Mouse (Mus musculus): ENCODE measurements around the gene Fkbp4. TPM values are rescaled to one million over a fixed set of nuclear protein-coding genes. Genes with fewer than 3 reads are reported as not detected.

Fkbp4 gene
- polyA plus RNA-seq, 1 experiment from 2014 or later: 404 TPM

- 33% methylated on average over 2 of the region's 2 CpGs for WGBS
- ATAC-seq (ENCODE audit: low FRiP score, low read depth): no peak
- no peak overlapping the region for H3K27ac ChIP-seq
- H3K9ac ChIP-seq: no peak overlapping the region
- no peaks in the 10 kb centered on the region; the same call in 1 of the 2 replicates for H3K4me1 ChIP-seq
- no peaks in the 10 kb centered on the region for H3K9me3 ChIP-seq
- no peak overlapping the region for H3K4me2 ChIP-seq (replicated peaks)
- H3K36me3 ChIP-seq: no peaks in the 10 kb centered on the region
- H3K27me3 ChIP-seq (replicated peaks): no peaks in the 10 kb centered on the region
- H3K4me3 ChIP-seq: no peak overlapping the region
These were observed 21.8 kb upstream of the Fkbp4 start for GRCm38 (mm10) chr6:128460321-128460720.

DNA sequence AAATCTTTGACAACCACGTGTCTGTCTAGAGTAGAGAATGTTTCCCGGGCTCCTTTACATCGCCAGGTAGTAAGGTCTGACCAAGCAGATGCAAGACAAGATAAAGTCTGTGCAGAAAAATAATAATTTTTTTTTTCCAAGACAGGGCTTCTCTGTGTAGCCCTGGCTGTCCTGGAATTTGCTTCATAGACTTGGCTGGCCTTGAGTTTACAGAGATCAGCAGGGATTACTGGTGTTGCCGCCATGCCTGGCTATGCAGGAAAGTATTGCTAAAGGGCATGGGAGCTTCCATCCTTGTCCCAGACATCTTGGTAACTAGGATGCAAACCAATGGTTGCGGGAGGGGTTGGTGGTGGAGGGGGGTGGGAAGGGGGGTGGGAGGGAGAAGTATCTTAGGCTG is 18.7 kb upstream of the Fkbp4 start:
- H3K9ac ChIP-seq: no peak overlapping the region
- H3K4me3 ChIP-seq: no peak overlapping the region
- no peaks in the 10 kb centered on the region; the same call in 1 of the 2 replicates for H3K4me1 ChIP-seq
- no peak overlapping the region for H3K27ac ChIP-seq
- 88% methylated on average over 5 of the region's 5 CpGs for WGBS
- no peaks in the 10 kb centered on the region for H3K36me3 ChIP-seq
- ATAC-seq (ENCODE audit: low FRiP score, low read depth): no peak
- H3K4me2 ChIP-seq (replicated peaks): no peak overlapping the region
- H3K27me3 ChIP-seq (replicated peaks): no peaks in the 10 kb centered on the region
- no peaks in the 10 kb centered on the region for H3K9me3 ChIP-seq

DNA sequence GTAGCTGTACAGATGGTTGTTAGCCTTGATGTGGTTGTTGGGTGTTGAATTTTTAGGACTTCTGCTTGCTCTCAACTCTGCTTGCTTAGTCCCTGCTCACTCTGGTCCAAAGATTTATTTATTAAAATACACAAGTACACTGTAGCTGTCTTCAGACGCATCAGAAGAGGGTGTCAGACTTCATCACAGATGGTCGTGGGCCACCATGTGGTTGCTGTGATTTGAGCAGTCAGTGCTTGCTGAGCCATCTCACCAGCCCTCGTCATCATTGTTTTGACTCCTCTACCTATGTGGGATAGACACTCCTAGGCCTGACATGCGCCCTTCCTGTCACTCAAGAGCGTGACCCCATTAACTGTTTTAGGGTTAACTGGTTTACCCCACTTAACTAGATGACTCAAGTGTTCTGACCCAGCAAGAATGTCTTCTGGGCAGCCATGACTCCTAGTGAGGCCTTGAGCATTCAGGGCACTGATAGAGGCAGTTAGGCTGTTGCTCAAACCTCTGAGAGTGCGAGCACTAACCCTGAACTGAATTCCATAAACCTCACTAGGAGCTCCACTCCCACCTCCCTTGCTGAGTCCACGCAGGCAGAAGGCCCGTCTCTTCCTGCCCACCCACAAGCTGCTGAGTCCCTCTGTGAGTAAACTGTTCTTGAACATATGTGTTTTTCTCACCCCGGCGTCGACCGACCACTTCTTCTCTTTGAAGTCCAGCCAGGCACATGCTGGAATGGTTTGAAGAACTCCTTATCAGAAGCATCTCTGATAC is 17.5 kb upstream of the Fkbp4 start:
- Histone ChIP-seq H3K9me3 (no peaks in the 10 kb centered on the region), H3K36me3 (no peaks in the 10 kb centered on the region), H3K27ac (no peak overlapping the region), H3K9ac (no peak overlapping the region), H3K4me2 (replicated peaks) (no peak overlapping the region), H3K27me3 (replicated peaks) (no peaks in the 10 kb centered on the region), H3K4me3 (no peak overlapping the region), H3K4me1 (no peaks in the 10 kb centered on the region; the same call in 1 of the 2 replicates)
- ATAC-seq (ENCODE audit: low FRiP score, low read depth): no peak
- 80% methylated on average over 12 of the region's 12 CpGs for WGBS

GRCm38 (mm10) chr6:128447063-128447462 is 8.6 kb upstream of the Fkbp4 start:
- Histone ChIP-seq H3K27ac (no peak overlapping the region), H3K27me3 (replicated peaks) (no peaks in the 10 kb centered on the region), H3K4me2 (replicated peaks) (no peak overlapping the region), H3K4me1 (no peaks in the 10 kb centered on the region), H3K9ac (no peak overlapping the region), H3K36me3 (no peaks in the 10 kb centered on the region), H3K9me3 (no peaks in the 10 kb centered on the region), H3K4me3 (no peak overlapping the region)
- 98% methylated on average over 5 of the region's 5 CpGs for WGBS
- no peak for ATAC-seq (ENCODE audit: low FRiP score, low read depth)

- Histone ChIP-seq H3K4me3 (no peak overlapping the region), H3K9me3 (no peaks in the 10 kb centered on the region), H3K36me3 (no peaks in the 10 kb centered on the region), H3K9ac (no peak overlapping the region), H3K27ac (no peak overlapping the region), H3K4me1 (no peaks in the 10 kb centered on the region), H3K27me3 (replicated peaks) (no peaks in the 10 kb centered on the region), H3K4me2 (replicated peaks) (peak overlapping the region; percentile 43)
- peak; percentile 55; the same call in 1 of the 2 replicates for ATAC-seq (ENCODE audit: low FRiP score, low read depth)
- 17% methylated on average over 14 of the region's 14 CpGs for WGBS
These were observed 7.5 kb upstream of the Fkbp4 start for GRCm38 (mm10) chr6:128445761-128446535.

- H3K36me3 ChIP-seq: peaks cover 12% of the 10 kb centered on the region
These were observed 1.8 kb upstream of the Fkbp4 start for GRCm38 (mm10) chr6:128440238-128440637.

DNA sequence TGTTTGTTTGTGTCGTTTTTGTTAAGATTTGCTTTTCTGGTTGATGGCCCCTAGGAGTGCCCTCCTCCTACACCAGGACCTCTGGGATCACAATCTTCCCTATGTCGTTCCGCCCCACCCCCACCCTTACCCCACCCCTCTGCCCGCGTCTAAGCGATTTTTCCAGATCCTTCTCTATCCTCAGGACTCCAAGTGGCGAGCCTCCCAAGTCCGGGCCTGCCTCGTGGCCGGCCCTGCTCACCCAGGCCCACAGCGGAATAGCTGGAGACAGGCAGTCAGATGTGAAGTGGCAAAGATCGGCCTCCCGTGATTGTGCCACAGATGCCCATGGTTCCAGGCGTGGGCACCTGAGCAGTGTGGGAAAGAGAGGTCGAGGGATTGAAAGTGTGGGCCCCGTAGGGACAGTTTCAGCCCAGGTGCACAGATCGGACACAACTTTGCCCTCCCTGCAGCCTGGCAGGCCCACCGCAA is 429 bp upstream of the Fkbp4 start:
- H3K9ac ChIP-seq: 0 out of 2 replicates have a peak overlapping the region, but pooled peaks have one; percentile 30
- peak; percentile 65 for ATAC-seq (ENCODE audit: low FRiP score, low read depth)
- WGBS: 28% methylated on average over 18 of the region's 18 CpGs
- no peaks in the 10 kb centered on the region for H3K9me3 ChIP-seq
- no peaks in the 10 kb centered on the region for H3K27me3 ChIP-seq (replicated peaks)
- H3K4me2 ChIP-seq (replicated peaks): peak overlapping the region; percentile 68
- H3K27ac ChIP-seq: no peak overlapping the region
- H3K4me1 ChIP-seq: peaks cover 17% of the 10 kb centered on the region; the same call in 1 of the 2 replicates
- H3K36me3 ChIP-seq: peaks cover 25% of the 10 kb centered on the region
- peak overlapping the region; percentile 96 for H3K4me3 ChIP-seq

More at GRCm38 (mm10) chr6:128440238-128440637, 1.8 kb upstream of the Fkbp4 start:
- H3K4me3 ChIP-seq: no peak overlapping the region
- ATAC-seq (ENCODE audit: low FRiP score, low read depth): no peak
- no peaks in the 10 kb centered on the region for H3K9me3 ChIP-seq
- no peak overlapping the region for H3K27ac ChIP-seq
- no peak overlapping the region for H3K4me2 ChIP-seq (replicated peaks)
- H3K4me1 ChIP-seq: peaks cover 17% of the 10 kb centered on the region; the same call in 1 of the 2 replicates
- WGBS: 95% methylated on average over 2 of the region's 2 CpGs
- H3K9ac ChIP-seq: no peak overlapping the region
- H3K27me3 ChIP-seq (replicated peaks): no peaks in the 10 kb centered on the region

GRCm38 (mm10) chr6:128437731-128438316 is 653 bp downstream of the Fkbp4 start:
- Histone ChIP-seq H3K4me1 (peaks cover 17% of the 10 kb centered on the region; the same call in 1 of the 2 replicates), H3K27ac (peak overlapping the region; percentile 68; the same call in 1 of the 2 replicates), H3K36me3 (peaks cover 36% of the 10 kb centered on the region), H3K27me3 (replicated peaks) (no peaks in the 10 kb centered on the region), H3K9ac (peak overlapping the region; percentile 95), H3K4me3 (peak overlapping the region; percentile 96), H3K9me3 (no peaks in the 10 kb centered on the region), H3K4me2 (replicated peaks) (peak overlapping the region; percentile 68)
- peak; percentile 73 for ATAC-seq (ENCODE audit: low FRiP score, low read depth)
- WGBS: 1% methylated on average over 52 of the region's 52 CpGs

DNA sequence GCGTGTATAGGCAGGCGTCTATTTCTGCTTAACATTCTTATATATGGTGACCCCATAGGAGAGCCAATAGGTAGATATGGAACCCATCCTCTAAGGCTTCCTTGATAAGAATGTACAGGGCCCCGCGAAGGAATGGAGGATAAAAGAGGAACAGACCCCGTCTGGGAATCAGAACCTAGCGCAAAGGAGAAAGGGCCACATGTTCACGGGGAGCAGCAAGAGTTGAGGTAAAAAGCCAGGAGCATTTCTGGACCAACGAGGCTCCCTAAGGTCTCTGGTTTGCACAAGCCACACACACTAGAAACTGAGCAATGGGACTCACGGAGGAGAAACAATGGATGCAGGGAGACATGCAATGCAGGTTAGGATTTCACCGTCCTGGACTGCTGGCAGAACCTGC is 1.2 kb downstream of the Fkbp4 start:
- peak overlapping the region; percentile 68; the same call in 1 of the 2 replicates for H3K27ac ChIP-seq
- H3K9me3 ChIP-seq: no peaks in the 10 kb centered on the region
- H3K27me3 ChIP-seq (replicated peaks): no peaks in the 10 kb centered on the region
- peak overlapping the region; percentile 95 for H3K9ac ChIP-seq
- peaks cover 42% of the 10 kb centered on the region for H3K36me3 ChIP-seq
- H3K4me1 ChIP-seq: peaks cover 17% of the 10 kb centered on the region; the same call in 1 of the 2 replicates
- WGBS: 4% methylated on average over 10 of the region's 10 CpGs
- peak overlapping the region; percentile 96 for H3K4me3 ChIP-seq
- H3K4me2 ChIP-seq (replicated peaks): peak overlapping the region; percentile 68
- ATAC-seq (ENCODE audit: low FRiP score, low read depth): no peak

- peak overlapping the region; percentile 68 for H3K4me2 ChIP-seq (replicated peaks)
These were observed 2.0 kb downstream of the Fkbp4 start for GRCm38 (mm10) chr6:128436356-128437005.

GRCm38 (mm10) chr6:128435474-128435873 is 3.0 kb downstream of the Fkbp4 start:
- WGBS: 95% methylated on average over 5 of the region's 5 CpGs
- Histone ChIP-seq H3K4me2 (replicated peaks) (no peak overlapping the region), H3K27ac (no peak overlapping the region), H3K36me3 (peaks cover 58% of the 10 kb centered on the region), H3K9ac (no peak overlapping the region), H3K4me3 (no peak overlapping the region), H3K4me1 (peaks cover 17% of the 10 kb centered on the region; the same call in 1 of the 2 replicates), H3K27me3 (replicated peaks) (no peaks in the 10 kb centered on the region), H3K9me3 (no peaks in the 10 kb centered on the region)
- ATAC-seq (ENCODE audit: low FRiP score, low read depth): no peak

More at GRCm38 (mm10) chr6:128436356-128437005, 2.0 kb downstream of the Fkbp4 start:
- Histone ChIP-seq H3K4me1 (peaks cover 17% of the 10 kb centered on the region; the same call in 1 of the 2 replicates), H3K36me3 (peaks cover 50% of the 10 kb centered on the region), H3K4me3 (peak overlapping the region; percentile 96), H3K9me3 (no peaks in the 10 kb centered on the region), H3K9ac (peak overlapping the region; percentile 95; the same call in 1 of the 2 replicates), H3K27me3 (replicated peaks) (no peaks in the 10 kb centered on the region), H3K27ac (no peak overlapping the region)
- 91% methylated on average over 8 of the region's 8 CpGs for WGBS
- ATAC-seq (ENCODE audit: low FRiP score, low read depth): no peak

Data from neural tube, embryonic 12.5 days (tissue).